Mouse (Mus musculus) liver (tissue): Measurements from ENCODE around the gene Ranbp6.
A peak's percentile ranks its signal among the peaks of the same experiment; 100 is the strongest.

ENCODE experiments used
- DNase-seq: peaks from one replicate; pipeline ENCODE4 v3.0.0-alpha.2; 2020; ENCODE audit warnings: mixed read lengths

Gene Ranbp6

DNA sequence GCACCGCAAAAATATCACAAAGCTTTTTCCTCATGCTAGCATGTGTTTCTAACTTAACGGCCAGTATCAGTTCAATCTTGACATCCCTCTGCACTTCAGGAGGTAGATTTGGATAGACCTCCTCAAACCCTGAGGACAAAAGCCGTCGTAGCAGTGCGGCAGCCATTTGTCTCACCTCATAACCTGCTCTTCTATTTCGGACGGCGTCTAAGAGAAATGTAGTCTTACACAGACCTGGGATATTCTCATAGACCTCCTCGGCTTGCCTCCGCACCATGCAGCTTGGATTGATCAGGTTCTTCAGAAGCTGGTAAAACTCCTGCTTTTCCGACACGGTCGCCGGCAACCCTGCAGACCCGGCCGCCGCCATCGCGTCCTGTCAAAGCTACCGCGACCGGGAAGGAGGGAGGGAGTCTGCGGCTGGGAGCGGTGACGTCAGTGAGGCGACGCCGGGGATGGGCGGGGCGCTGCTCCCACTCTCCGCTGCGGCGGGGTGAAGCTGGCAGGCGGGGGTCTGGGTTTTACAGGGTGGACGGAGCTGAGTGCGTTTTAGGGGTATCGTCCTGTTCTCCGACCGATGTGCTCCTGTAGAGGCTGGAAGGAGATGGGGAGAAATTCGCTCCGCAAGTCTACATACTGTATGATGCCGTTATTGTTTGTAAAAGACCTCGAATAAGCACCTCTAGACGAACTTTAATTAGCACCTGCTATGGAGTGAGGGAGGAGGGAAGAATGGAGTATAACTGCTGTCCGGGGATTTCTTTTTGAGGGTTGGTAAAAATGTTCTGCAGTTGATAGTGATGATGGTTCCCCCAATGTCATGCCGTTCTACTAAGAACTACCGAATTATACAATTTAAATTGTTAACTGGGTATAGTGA lies at the start of gene Ranbp6:
Gene Ranbp6 (minus strand): TSS at position 394 of the 880 bp plus-strand sequence.
- DNase-seq: peak; percentile 91

DNA sequence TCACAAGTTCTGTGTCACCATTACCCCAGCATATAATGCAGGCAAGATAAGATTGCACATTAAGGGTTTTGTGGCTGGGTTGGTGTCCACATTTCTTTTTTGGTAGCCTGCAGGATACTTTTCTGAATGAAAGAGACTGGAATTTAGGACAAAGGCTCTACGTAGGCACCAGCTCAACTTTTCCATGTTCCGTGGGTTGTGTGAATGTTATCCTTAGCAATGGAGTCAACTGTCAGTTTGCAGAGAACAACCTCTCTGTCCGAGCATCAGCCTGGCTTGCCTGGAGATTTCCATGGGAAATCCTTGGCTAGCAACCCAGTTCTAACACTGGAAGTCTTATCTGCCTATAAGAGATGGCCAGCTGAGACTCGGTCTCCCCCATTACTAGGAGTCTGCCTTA lies 48.0 kb upstream of the Ranbp6 start:
- DNase-seq: no peak

DNA sequence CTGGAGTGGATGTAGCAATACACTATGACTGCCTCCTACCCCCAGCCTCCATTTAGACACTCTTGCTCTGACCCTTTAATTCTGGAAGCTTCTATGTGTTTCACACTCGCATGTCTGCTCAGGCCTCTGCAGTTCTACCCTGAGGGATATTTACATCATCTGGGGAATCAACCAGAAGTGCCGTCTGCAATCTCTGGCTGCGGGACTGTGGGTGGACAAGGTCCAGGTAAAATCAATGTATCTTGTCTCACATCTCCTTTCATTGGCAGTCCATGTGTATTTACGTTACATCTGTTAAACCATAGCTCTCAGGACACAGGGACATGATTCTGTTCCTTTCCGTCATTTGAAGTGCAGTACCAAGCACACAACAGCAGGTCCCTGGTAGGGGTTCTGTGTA lies 44.5 kb upstream of the Ranbp6 start:
- DNase-seq: no peak

DNA sequence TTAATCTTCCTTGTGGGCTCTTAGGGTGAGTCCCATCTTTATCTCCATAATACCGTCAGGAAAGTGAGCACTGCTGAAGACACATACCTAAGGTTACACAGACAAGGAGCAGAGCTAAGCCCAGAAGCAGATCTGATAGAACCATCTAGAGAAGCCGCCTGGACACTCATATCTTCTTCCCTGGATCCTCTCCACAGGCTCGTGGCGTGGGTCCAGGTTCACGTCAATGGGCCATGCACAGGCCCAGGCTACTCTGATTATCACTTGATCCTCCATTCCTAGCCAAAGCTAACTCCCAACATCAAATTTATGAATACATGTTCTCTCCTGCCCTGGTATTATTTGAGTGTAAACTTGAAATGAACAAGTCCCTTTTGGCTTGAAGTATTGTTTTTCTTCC lies 40.9 kb upstream of the Ranbp6 start:
- no peak for DNase-seq

DNA sequence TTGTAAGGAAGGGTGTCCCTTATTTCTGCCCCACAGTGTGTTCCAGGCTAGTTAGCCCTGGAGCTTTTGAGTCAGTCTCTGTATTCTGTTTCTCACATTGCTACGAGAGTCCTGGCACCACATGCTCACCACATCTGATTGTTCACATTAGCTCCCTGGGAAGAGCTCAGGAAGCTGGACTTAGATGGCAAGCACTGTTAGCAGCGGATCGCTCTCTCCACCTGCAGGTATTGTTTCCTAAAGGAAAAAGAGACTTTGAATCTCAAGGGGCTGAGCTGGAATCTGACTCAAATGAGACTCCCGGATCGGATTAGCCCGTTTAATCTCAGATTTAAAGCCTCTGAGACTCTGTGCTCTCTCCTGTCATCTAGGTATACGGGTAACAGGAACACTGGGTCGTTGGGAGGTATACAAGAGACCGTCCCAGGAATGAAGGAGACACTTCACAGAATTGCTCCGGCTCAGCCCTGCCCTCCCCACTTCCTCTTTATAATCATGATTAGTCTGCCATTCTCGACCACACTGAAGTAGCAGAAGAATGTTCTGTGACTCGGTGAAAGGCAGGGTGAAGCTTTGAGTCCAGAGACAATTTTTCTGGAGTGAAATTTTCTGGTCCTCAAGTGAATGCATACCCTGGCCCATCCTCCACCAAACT lies 38.4 kb upstream of the Ranbp6 start:
- no peak for DNase-seq

DNA sequence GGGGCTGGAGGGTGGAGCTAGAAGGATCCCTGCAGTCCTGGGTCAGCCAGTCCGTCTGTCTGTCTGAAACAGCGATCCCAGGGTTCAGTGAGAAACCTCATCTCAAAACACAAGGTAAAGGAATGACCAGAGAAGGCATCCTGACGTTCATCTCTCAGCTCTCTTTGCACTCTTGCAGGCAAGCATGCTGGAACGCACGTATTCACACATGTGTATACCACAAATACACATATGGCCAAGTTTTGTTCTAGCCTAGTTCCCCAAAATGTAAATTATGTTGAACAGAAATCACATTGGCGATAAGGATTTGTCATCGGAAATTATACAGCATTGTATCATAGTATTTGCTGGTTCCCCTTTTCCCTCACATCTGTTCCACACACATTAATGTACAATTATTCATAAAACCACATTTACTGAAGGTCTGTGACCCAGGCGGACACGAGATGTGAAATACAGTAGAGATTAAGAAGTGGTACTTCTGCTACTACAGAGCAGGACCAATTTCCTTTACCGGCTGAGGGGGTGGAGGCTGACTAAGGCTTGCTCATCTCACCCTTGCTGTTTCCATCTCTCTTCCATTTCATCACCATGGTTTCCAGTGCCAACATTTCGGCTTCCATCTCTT lies 37.3 kb upstream of the Ranbp6 start:
- DNase-seq: no peak

DNA sequence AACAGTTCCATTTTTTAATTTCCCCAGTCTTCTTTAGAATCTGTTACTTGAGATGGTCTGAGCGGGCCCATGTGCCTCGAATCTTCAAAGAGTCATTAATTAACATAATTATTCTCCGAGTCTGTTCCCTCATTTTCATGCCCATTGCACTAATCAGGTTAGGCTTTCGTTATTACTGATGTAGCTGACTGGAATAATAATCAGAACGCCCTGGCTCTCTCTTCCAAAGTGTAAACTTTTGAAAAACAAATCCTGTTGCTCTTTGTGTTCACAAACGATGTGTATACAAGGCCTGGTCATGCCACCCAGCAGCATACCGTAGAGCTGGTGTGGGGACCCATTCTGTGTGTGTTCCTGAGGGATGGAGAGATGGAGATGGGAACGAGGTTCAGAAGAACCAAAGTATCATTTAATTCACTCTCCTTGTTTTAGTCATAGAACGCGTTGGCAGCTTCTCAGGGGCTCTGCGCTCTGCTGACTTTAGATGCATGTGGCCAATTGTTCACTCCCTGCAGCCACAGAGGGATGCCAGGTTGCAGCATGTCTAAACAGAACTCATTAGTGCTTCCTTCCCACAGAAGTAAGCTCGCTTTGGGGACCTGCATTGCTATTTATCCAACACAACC lies 31.4 kb upstream of the Ranbp6 start:
- DNase-seq: no peak

DNA sequence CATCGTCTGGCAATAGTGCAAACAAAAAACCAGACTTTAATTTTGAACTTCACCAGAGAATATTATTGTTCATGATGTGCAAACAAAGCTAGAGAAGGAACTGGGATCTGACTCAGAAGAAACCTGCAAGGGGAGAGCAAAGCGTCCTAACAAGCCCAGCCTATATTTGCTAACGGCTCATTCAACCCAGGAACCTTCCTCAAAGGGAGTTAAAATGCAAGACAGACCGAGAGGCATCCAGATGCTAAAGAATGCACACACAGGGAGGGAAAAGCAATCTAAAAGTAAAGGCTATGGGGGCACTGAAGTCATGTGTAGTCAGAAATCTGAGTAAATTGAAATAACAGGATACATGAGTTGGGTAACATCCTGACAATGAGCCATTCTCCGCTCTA lies 30.9 kb upstream of the Ranbp6 start:
- no peak for DNase-seq

DNA sequence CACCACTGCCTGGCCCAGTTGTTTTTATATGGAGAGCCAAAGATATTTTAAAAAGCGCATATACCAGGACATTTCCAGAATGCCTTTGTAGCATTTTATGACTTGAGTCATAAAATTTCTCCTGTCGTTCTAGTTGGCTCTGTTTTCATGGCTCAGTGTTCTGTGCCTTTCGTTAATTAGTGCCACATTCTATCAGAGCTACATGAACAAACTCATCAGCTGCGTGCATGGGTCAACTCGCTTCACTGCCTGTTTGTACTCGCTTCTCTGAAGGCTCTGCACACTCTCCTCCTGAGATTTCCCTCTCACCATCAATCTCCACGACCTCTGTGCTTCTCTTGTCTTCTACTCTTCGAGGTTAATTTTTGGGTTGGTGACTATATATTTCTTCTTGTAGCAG lies 30.2 kb upstream of the Ranbp6 start:
- DNase-seq: no peak

DNA sequence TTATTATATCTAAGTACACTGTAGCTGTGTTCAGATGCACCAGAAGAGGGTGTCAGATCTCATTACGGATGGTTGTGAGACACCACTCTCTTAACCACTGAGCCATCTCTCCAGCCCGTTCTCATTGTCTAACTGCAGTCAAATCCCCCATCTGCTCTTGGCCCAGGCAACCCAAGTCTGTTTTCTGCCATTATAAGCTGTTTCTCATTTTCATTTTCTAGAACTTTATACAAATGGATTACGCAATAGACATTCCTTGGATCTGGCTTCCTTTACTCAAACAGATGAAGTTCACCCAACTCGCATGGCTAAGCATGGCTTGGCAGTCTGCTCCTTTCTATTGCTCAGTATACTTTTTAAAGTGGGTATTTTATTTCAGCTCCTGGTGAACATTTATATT lies 27.9 kb upstream of the Ranbp6 start:
- DNase-seq: no peak

DNA sequence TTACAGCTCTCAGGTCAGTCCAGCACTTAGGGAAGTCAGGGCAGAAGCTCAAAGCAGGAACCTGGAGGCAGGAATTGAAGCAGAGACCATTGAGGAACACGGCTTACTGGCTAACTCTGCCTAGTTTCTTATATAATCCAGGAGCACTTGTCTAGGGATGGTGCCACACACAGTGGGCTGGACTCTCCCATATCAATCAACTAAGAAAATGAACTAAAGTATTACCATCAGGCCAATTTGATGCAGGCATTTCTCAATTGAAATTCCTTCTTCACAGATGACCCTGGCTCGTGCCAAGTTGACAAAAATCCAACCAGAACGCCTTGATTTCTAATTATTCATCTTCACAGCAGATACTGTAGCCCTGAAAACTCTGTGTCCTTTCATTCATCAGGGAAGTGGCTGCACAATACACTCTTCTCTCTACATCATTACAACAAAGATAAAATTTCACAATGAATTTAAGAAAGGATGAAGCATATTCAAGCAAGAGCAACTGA lies 25.9 kb upstream of the Ranbp6 start:
- no peak for DNase-seq

DNA sequence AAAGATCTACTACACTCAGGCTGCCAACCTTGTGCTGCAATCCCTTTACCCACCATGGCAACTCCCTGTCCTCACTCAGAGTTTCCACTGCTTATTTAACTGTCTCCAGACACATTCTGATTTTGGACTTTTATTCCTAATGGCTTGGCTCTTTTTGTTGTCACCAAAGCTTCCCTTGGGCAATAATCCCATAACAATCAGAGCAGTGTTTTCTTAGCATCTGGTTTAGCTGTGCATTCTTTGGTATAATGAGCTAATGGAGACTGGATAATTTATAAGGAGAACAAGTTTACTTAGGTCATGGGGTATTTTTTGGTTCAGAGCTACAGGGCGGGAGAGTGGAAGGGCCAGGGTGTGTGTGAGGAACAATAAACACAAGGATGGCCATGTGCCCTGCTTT lies 25.4 kb upstream of the Ranbp6 start:
- DNase-seq: no peak

DNA sequence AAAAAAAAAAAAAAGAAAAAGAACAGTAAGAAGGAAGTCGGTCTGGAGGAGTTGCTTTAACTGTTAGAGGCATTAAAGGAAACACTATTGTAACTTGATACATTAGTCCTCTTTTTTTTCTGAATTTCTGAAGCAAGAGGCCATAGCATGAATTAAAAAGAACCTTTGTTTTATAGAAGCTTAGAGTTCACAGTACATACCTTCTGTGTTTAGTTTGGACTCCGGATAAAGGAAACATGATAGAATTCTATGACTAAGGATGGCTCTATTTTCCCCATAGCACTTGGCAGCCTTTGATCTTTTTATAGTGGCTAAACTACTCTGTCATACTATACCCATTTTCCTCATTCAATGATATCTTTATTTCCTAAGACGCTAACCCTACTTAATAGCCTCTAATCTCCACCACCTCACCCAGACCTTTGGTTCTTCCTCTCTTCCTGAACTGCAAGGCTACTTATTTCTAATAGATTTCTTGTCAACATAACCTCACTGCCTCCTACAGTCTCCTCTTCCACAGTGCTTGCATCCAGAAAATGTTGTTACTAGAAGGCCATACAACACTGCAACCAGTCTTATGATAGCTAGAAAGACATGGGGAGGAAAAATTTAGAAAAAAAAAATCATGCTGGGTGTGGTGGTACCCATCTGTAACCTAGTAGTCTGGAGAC lies 22.7 kb upstream of the Ranbp6 start:
- no peak for DNase-seq

DNA sequence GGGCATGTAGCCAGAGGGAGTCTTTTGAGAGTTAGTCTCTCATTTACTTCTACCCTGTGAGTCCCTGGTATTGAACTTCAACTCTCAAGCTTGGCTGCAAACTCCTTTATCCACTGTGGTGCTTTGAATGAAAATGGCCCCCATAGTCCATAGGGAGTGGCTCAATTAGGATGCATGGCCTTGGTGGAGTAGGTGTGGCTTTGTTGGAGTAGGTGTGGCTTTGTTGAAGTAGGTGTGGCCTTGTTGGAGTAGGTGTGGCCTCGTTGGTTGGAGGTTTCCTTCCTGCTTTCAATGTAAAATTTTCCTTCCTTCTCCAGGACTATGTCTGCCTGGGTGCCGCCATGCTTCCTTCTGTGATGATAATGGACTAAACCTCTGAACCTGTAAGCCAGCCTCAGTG lies 18.1 kb upstream of the Ranbp6 start:
- no peak for DNase-seq

DNA sequence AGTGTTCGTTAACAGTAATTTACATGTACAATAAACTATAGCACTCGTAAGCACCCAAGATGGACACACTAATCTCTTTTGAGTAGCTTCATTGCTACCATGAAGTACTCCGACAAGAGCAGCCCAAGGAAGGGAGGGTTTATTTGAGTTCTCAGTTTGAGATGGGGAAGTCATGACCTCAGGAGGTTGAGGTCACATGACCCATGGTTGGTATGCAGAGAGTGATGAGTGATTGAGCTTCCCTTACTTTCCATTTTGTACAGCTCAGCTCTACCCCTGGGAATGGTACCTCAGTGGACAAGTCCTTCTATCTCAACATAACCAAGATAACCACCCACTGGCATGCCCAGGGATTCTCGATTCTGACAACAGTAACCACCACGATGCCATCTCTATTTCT lies 15.8 kb upstream of the Ranbp6 start:
- DNase-seq: no peak

DNA sequence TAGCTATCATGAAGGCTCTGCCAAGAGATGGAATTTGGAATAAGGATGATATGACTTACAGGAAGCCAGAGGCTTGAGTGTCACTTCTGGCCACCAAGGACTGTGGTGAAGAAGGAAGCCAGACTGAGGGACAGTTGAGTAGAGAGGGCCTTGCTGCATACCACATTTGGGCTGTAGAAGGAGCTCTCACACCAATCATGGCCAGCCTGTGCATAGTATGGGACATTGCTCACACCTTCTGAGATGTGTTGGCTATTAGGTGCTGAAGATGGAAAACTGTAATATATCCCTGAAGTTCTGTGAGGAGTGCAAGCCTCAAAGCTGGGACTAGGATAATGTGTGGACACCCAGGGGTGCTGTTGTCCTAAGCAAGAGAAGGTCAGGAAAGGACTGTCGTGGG lies 13.9 kb upstream of the Ranbp6 start:
- no peak for DNase-seq

DNA sequence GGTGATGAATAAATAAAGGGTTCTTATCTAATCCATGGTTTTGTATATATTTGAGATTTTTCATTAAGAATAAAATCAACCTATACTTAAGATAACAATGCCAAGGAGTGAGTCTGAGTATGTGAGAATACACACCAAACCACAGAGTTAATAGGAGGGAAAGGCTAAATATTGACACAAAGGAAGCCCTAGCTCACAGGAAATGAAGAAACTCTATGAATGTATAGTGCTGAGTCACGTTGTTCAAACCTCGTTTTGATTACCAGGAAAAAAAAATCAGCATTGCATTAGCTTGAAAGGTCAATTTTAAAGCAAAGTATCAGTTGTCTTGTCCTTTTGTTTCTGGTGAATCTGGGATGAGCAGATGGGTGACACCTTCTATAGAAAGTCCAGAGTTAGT lies 12.2 kb upstream of the Ranbp6 start:
- no peak for DNase-seq

DNA sequence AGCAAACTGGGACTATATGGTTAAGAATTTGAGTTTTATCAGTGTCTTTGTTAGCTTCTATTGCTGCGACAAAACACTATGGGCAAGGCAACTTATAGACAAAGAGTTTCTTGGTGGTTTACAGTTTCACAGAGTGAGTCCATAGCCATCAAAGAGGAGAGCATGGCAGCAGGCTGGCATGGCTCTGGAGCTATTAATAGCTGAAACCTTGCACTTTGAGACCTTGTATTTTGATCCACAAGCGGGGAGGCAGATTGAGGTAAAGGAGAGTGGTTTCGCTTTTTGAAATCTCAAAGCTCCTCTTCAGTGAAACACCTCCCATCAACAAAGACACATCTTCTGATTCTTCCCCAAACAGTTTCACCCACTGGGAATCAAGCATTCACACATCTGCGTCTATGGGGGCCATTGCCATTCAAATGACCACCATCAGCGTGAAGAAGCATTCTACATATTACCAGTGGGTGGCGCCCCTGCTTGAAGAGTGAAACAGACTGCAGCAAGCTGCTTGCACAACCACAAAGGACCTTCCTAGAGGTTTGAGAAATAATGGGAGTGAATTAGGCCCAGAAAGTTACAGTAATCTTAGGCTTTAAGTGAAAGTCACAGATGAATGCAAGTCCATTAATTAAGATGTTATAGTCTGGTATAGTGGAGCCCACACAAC lies 11.4 kb upstream of the Ranbp6 start:
- peak; percentile 53 for DNase-seq

DNA sequence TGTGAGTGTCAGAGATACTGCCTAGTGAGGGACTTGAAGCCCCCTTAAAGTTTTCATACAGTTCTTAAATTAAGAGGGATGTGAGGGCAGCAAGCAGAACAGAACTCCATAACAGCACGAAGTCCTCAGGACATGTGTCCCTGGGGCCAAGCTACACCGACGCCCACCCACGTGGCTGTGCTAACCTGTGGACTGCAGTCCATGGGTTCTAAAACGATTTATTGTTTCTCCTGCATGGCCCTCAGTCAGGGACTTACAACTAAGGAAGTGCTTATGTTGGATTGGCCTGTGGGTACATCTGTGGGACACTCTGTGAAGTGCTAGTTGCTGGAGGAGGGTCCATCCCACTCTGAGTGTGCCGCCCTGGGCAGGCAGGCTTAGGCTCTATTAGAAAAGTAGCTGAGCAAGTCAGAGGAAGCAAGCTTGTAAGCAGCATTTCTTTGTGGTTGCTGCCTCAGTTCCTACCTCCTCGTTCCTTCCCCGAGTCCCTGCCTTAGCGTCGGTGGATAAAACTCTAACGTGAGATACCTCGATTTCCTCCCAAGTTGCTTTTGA lies 10.8 kb upstream of the Ranbp6 start:
- DNase-seq: no peak

DNA sequence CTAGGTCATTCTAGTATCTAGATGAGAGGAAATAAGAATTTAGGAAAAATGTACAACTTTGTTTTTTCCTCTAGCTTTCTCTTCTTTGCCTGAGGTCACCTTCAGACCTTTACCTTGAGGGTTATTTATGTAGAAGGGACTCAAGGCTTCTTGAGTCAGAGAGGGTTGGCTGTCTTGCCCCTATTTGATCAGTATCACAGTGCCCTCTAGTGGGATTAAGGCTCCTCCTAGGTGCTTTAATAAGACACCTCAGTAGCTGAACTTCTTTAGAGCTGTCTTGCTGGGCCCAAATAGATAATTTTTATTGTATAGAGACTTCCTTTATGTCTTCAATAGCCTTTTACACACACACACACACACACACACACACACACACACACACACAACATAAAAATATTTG lies 8.2 kb upstream of the Ranbp6 start:
- DNase-seq: no peak

DNA sequence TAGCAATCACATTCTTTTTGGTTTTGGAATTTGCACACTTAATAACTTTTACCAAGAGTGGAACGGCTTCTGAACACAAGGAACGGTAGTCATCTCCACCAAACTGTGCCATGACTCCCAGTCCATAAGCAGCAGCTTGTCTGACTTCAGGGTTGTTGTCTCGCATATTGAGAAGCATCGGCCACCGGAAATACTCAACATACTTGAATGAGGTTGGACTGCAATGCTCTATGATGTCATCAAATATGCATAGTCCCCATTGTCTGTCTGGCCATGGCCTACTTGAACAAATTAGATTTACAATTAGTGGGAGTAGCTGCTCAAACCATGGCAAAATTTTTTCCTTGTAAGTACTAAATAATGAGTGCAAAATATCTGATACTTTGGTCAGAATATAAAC lies 2.8 kb downstream of the Ranbp6 start:
- DNase-seq: no peak
